Mouse (Mus musculus): ENCODE measurements around the gene Lck. TPM values are rescaled to one million over a fixed set of nuclear protein-coding genes. Genes with fewer than 3 reads are reported as not detected.

Lck gene
- total and polyA plus RNA-seq, 3 experiments: 1.2 to 4.1 (median 3.2) TPM

DNA sequence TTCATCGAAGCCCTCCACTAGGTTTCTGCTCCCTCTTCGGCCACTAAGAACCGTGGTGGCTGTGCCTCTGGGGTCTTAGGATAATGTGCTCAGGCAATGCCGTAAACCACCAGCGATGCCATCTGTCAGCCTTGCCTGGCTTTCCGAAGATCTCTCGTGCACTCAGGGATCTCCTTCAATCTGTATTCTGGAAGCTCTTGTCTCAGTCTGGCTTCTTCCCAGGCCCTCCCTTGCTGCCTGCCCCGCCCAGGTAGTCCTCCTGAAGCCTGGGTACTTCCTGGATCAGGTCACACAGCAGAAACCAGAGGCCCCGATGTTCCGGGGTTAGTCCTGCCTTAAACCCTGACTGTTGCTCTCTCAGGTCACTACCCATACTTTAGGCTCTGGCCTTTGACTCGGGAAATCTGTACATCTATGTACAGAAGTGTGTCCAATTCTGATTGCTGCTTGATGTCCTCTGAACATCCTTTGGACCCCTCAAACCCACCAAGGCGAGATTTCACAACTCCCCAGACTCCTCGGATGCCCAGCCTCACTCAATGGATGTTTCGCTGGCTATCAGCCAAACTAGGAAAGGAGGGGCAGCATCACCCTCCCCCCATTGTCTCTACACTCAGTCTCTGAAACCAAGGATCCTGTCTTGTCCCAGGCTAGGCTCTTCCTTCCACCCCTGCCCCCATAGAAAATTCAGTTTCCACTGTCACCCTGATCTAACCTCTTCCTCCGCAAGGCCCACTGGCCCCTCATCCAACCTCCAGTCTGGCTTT, 64.4 kb downstream of the Lck start:
- DNase-seq: no peak

DNA sequence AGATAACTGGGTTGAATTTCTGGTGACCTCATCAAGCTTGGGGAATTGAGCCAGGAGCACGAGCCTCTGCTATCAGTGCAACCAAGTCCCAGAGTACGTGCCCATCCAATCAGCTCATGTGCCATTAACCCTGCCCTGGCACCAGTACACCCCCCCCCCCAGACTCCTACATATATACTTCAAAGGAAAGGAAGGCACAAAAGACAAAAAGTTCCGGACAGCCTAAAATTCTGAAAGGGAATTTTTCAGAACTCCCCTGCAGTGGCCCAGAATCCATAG, 65.3 kb downstream of the Lck start:
- DNase-seq: peak; percentile 61

- no peak for DNase-seq
Observed at GRCm38 (mm10) chr4:129507434-129508236, 65.8 kb downstream of the Lck start.

DNA sequence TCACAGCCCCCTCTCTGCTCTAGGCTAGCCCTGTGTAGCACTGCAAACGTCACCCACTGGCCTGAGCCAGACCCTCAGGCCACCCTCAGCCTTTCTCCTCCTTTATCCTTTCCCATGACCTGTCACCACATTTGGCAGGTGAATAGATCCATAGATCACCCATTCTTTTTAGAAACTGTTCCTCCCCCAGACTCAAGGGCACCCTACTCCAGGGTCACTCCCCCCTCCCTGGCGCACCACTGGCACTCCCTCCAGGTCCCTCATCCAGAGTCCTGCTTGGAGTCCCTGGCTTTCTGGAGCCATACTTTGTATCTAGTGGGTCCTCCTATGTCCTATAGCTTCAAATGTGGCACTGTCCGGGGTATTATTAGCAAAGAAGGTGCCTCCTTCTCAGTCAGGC, 67.9 kb downstream of the Lck start:
- DNase-seq: peak; percentile 54

DNA sequence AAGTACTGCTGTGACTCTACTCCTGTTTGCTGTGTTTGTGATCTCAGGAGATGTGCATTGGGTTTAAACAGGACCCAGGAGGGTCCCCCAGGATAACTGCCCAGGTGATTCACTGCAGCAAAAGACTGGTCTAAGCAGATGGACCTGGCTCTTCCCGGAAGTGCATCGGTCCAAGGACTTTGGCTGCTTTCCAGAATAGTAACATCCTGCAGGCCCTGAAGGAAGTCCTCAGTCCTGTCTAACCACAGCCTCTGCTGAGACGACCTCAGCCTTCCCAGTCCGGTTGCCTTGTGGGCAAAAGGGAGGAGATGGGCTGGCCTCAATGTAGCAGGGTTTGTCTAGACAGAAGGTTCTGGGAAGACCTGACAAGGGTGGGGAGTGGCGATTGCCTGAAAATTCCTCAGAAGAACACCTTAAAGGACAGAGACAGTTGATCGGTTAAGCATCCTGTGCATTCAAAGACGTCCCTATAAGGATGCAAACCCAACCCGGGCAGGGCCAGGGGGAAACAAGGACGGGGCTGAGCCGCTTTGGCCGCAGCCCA, 70.5 kb downstream of the Lck start:
- no peak for DNase-seq

DNA sequence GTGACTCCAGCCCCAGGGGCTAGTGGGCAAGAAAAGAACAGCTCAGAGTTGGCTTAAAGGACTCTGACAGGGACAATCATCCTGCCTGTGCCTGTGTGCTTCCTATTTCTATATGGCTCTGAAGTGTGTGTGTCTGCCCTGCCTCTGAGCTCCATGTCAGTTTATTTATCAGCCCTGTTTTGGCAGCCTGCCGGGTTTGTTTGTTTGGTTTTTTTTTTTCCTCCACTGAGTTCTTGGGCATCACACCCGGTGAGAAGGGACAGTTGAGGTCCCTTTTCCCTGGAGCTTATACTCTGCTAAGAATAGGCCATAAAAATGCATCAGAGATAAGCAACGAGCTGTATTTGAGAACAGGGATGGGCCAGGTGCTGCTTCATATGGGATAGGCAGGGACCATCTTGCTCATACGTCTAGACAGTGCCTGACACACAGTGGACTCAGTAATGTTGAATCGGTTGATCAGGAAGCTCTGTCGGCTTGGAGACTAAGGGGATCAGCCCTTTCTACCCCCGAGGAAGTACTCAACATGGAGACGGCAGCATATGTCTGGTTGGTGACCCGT, 71.0 kb downstream of the Lck start:
- DNase-seq: no peak

DNA sequence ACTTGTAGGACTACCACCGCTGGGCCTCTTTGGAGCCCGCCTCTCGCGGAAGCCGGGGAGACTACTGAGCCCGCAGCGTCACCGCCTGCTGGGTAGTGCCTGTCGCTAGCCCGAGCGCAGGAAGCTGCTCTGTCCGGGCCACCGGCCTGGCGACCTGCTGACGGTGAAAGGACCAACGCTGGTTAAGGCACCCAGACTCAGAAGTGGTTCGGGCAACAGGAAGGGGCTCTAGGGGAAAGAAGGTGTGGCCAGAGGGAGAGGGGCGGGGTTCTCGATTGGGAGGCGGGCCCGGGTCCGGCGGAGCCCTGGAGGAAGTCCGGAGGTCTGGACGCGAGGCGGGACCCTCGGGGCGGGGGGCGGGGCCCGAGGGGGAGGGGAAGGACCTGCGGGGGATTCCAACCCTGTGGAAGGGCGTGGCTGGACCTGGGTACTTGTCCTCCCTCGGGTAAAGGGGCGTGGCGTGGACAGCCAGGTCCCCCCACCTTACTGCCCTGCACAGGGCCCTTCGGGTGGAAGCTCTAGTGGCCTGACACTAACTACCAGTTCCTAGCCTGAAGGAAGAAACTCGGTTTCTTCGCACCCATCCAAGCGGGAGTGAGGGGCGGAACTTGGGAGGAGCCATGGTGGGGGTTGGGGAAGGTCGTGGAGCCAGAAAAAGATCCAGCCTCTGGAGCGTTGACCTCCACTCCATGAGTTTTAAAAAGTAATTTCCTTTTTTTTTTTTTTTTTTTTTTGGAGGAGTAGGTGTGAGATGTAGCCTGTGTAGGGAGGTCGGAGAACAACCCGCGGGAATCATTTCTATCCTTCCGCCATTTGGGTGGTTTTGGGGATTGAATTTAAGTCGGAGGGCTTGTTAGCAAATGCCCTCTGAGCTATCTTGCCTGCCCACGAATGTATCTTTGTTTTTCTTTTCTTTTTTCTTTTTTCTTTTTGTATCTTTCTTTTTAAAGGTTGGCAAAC, 72.6 kb downstream of the Lck start:
- peak; percentile 95 for DNase-seq

GRCm38 (mm10) chr4:129500017-129500416, 73.4 kb downstream of the Lck start:
- no peak for DNase-seq

DNA sequence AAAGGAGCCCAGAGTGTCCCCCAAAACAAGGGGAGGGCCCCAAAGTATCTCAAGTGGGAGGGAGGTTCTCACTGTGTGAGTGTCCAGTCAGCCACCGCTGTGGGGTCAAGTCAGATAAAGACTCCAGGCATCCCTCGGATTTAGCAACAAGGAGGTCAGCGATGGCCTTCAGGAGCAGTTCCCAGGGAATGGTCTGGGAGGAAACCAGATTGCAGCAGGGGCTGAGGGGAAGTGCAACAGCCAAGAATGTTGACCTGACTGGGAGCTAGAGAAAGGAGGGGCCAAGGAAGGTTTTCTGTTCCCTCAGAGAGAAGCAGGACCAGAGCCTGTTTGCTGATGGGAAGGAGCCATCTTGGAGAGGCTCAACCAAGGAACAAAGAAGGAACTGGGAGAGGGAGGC, 74.5 kb downstream of the Lck start:
- DNase-seq: peak; percentile 28

Small RNA genes within 50 kb of the gene (microRNA-seq; reads per million reads assigned to microRNA genes)
- gene Mir8119: 0 reads per million in 2 experiments

Other genes starting within 250 kb of the Lck start
- 100 to 1,000 TPM; 116 to 144 TPM for gene Rbbp4, start 238.3 kb downstream of the Lck start, total RNA-seq (2021)
- gene Rbbp4, start 238.3 kb downstream of the Lck start, polyA plus RNA-seq (2012; rRNA removed): 9.7 and 10.4 TPM in 2 replicates
- 10 to 100 TPM; 42.7 to 48.4 TPM for gene Zbtb8os, start 237.9 kb downstream of the Lck start, total RNA-seq (2021)
- 4.1 and 5.3 TPM in 2 replicates for gene Zbtb8os, start 237.9 kb downstream of the Lck start, polyA plus RNA-seq (2012; rRNA removed)
- gene Zbtb8a, start 195.5 kb downstream of the Lck start, total RNA-seq (2021): 1 to 10 TPM; 6.1 to 6.4 TPM
- gene Zbtb8a, start 195.5 kb downstream of the Lck start, polyA plus RNA-seq (2012; rRNA removed): 2.4 and 2.7 TPM in 2 replicates
- under 1 TPM; 0.12 to 0.35 TPM for gene Zbtb8b, start 132.8 kb downstream of the Lck start, total RNA-seq (2021)
- 0.07 TPM in 1 of 2 replicates, not detected in the other for gene Zbtb8b, start 132.8 kb downstream of the Lck start, polyA plus RNA-seq (2012; rRNA removed)
- 10 to 100 TPM; 72.1 to 72.4 TPM for gene Bsdc1, start 112.1 kb downstream of the Lck start, total RNA-seq (2021)
- gene Bsdc1, start 112.1 kb downstream of the Lck start, polyA plus RNA-seq (2012; rRNA removed): 15.1 and 18.8 TPM in 2 replicates
- gene Tssk3, start 82.6 kb downstream of the Lck start, total RNA-seq (2021): not detected
- not detected in 2 replicates for gene Tssk3, start 82.6 kb downstream of the Lck start, polyA plus RNA-seq (2012; rRNA removed)
- not detected for gene Fam229a, start 82.5 kb downstream of the Lck start, total RNA-seq (2021)
- gene Fam229a, start 82.5 kb downstream of the Lck start, polyA plus RNA-seq (2012; rRNA removed): 1.0 and 2.1 TPM in 2 replicates
- gene Marcksl1, start 60.1 kb downstream of the Lck start, total RNA-seq (2021): 10 to 100 TPM; 39.8 to 46.4 TPM
- 48.8 and 67.4 TPM in 2 replicates for gene Marcksl1, start 60.1 kb downstream of the Lck start, polyA plus RNA-seq (2012; rRNA removed)
- 10 to 100 TPM; 44.4 to 53.9 TPM for gene Hdac1, start 30.9 kb downstream of the Lck start, total RNA-seq (2021)
- 17.2 and 18.4 TPM in 2 replicates for gene Hdac1, start 30.9 kb downstream of the Lck start, polyA plus RNA-seq (2012; rRNA removed)
- 10 to 100 TPM; 29.6 to 31.1 TPM for gene Fam167b, start 4.9 kb upstream of the Lck start, total RNA-seq (2021)
- 53.7 and 75.5 TPM in 2 replicates for gene Fam167b, start 4.9 kb upstream of the Lck start, polyA plus RNA-seq (2012; rRNA removed)
- gene Eif3i, start 27.0 kb upstream of the Lck start, total RNA-seq (2021): 100 to 1,000 TPM; 171 to 194 TPM
- gene Eif3i, start 27.0 kb upstream of the Lck start, polyA plus RNA-seq (2012; rRNA removed): 147 and 171 TPM in 2 replicates
- gene Tmem234, start 27.0 kb upstream of the Lck start, total RNA-seq (2021): 100 to 1,000 TPM in 1 of 2 experiments, 10 to 100 TPM in 1; 90.9 to 100 TPM
- 108 and 125 TPM in 2 replicates for gene Tmem234, start 27.0 kb upstream of the Lck start, polyA plus RNA-seq (2012; rRNA removed)
- 1 to 10 TPM; 1.8 to 2.4 TPM for gene Dcdc2b, start 40.6 kb upstream of the Lck start, total RNA-seq (2021)
- 4.5 and 7.4 TPM in 2 replicates for gene Dcdc2b, start 40.6 kb upstream of the Lck start, polyA plus RNA-seq (2012; rRNA removed)
- 10 to 100 TPM; 28.2 to 32.0 TPM for gene Iqcc, start 45.5 kb upstream of the Lck start, total RNA-seq (2021)
- 56.0 and 63.9 TPM in 2 replicates for gene Iqcc, start 45.5 kb upstream of the Lck start, polyA plus RNA-seq (2012; rRNA removed)
- 10 to 100 TPM; 22.1 to 33.4 TPM for gene Ccdc28b, start 50.3 kb upstream of the Lck start, total RNA-seq (2021)
- 23.9 and 24.3 TPM in 2 replicates for gene Ccdc28b, start 50.3 kb upstream of the Lck start, polyA plus RNA-seq (2012; rRNA removed)
- gene Txlna, start 67.4 kb upstream of the Lck start, total RNA-seq (2021): 10 to 100 TPM; 56.0 to 66.6 TPM
- 25.2 and 28.9 TPM in 2 replicates for gene Txlna, start 67.4 kb upstream of the Lck start, polyA plus RNA-seq (2012; rRNA removed)
- 10 to 100 TPM; 82.7 to 93.8 TPM for gene Kpna6, start 99.1 kb upstream of the Lck start, total RNA-seq (2021)
- 23.7 and 31.1 TPM in 2 replicates for gene Kpna6, start 99.1 kb upstream of the Lck start, polyA plus RNA-seq (2012; rRNA removed)
- 10 to 100 TPM; 10.3 to 15.1 TPM for gene Tmem39b, start 123.2 kb upstream of the Lck start, total RNA-seq (2021)
- 26.5 and 28.8 TPM in 2 replicates for gene Tmem39b, start 123.2 kb upstream of the Lck start, polyA plus RNA-seq (2012; rRNA removed)
- 10 to 100 TPM; 65.0 to 66.3 TPM for gene Khdrbs1, start 168.7 kb upstream of the Lck start, total RNA-seq (2021)
- 114 and 124 TPM in 2 replicates for gene Khdrbs1, start 168.7 kb upstream of the Lck start, polyA plus RNA-seq (2012; rRNA removed)
- gene Ptp4a2, start 237.6 kb upstream of the Lck start, total RNA-seq (2021): 100 to 1,000 TPM; 378 to 409 TPM
- gene Ptp4a2, start 237.6 kb upstream of the Lck start, polyA plus RNA-seq (2012; rRNA removed): 41.0 and 48.2 TPM in 2 replicates